Mouse (Mus musculus) bone marrow macrophage, adult 2 months (primary cell): ENCODE results near the gene Smim27.

Source experiments
- CTCF ChIP-seq: IDR thresholded peaks from 2 replicates; pipeline ENCODE4 v1.5.1; 2012; ENCODE audit warnings: low read depth, mild to moderate bottlenecking, low read length, moderate library complexity
- POLR2A ChIP-seq: IDR thresholded peaks from 2 replicates; pipeline ENCODE4 v1.6.1; 2012; ENCODE audit warnings: mild to moderate bottlenecking, low read depth, low read length, borderline replicate concordance

DNA sequence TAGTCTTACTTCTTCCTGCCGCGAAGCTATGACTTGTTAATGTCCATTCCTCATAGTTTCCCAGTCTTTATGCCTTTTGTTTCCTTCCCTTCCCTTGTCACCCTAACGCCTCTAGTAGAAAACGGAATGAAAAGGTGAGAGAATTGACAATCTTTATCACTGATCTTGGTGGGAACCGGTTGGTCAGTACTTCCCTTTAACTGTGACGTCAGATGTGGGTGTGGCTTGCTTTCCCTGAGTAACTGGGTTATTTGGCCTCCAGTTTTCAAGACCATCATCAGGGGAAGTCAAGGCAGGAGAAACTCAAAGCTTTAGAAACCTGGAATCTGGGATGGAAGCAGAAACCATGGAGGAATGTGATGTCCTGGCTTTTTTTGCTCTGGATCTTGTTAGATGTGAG, 27.5 kb upstream of the Smim27 start:
- TF ChIP-seq CTCF (no peak), POLR2A (no peak)
